25 mouse cellular contexts compared by ENCODE assay signal in the genomic region with DNA sequence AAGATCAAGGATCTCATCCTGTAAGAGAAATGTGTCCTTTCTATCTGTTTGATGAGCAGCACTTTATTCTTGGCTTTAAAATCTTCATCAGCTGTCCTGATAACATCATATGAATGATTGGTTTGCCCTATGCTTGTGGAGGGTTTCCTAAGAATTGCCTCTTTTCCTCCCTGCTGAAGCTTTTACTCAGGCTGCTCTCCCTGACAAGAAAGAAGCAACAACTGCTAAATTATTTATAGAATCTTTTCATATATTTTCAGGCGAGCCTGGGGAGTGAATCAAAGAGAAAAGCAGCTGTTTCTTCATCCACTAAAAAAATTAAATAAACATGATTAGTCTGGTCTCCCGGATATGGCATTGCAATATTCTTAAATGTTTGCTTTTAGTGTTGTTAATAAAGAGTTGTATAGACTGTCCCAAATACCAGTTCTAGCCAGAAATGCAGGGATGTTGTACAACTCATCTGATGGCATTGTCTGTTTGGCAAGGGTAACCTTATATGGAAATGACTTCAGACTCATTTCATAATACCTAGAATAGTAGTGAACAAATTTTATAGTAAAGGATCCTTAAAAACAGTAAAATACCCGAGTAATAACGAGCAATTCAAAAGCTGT.
DNase-seq lines count a peak whose midpoint lies in the region; ATAC-seq and TF ChIP-seq lines count a peak whose summit lies in the region.
"Had no signal": no experiment of that assay in that cellular context is flagged by ENCODE, and none has a peak within 500 bp of the region (broad histone marks: within the 10 kb centered on the region; RNA-seq: fewer than 3 reads in every experiment).

No protein-coding gene starts in this region.

- TF ChIP-seq CTCF in midbrain, postnatal 0 days (IDR thresholded peaks at IDR 0.05): no peak

- no peaks in the 10 kb centered on the region for H3K9me3 ChIP-seq in lung, embryonic 16.5 days (ENCODE audit: control insufficient read depth, low read length)
- H3K9me3 ChIP-seq in midbrain, embryonic 14.5 days (ENCODE audit: control insufficient read depth, low read length): no peaks in the 10 kb centered on the region
- H3K9me3 ChIP-seq in midbrain, postnatal 0 days (ENCODE audit: low read length): no peaks in the 10 kb centered on the region
- H3K9me3 ChIP-seq: embryonic facial prominence, embryonic 15.5 days; forebrain, embryonic 10.5 days; G1E; heart, embryonic 10.5 days; hindbrain, embryonic 13.5 days had no signal

- DNase-seq in frontal cortex, postnatal 14 days (ENCODE audit: low spot score in 2 of 2): no peak
- DNase-seq in lung, postnatal 25 days (ENCODE audit: low spot score): no peak
- DNase-seq in midbrain, embryonic 14.5 days: peak; percentile 40
- no peak for DNase-seq in midbrain, postnatal 0 days (ENCODE audit: low spot score)
- DNase-seq in embryo, embryonic 10.5 days (ENCODE audit: low spot score): no peak
- no peak for DNase-seq in testis, postnatal 10 days (ENCODE audit: low spot score)
- DNase-seq: adrenal gland, postnatal 10 days; B cell, adult 2 months; cerebellum, adult 18-20 months; cerebellum, postnatal 10 days; embryo, embryonic 11 days; gastrocnemius, postnatal 10 days; heart, adult 18-20 months; heart, postnatal 10 days; heart, postnatal 4 days had no signal

- no peaks in the 10 kb centered on the region for H3K27me3 ChIP-seq in lung, embryonic 16.5 days (ENCODE audit: control insufficient read depth, insufficient read depth, low read depth, low read length)
- no peaks in the 10 kb centered on the region for H3K27me3 ChIP-seq in midbrain, embryonic 14.5 days (ENCODE audit: control insufficient read depth, insufficient read depth, low read length)
- no peaks in the 10 kb centered on the region for H3K27me3 ChIP-seq in midbrain, postnatal 0 days (ENCODE audit: insufficient read depth, low read length)
- H3K27me3 ChIP-seq: embryonic facial prominence, embryonic 15.5 days; hindbrain, embryonic 13.5 days had no signal

- no peak overlapping the region for H3K27ac ChIP-seq in lung, embryonic 16.5 days (ENCODE audit: low read length)
- no peak overlapping the region for H3K27ac ChIP-seq in midbrain, embryonic 14.5 days (replicated peaks; ENCODE audit: low read depth, low read length)
- H3K27ac ChIP-seq in midbrain, postnatal 0 days (ENCODE audit: low read depth, low read length): no peak overlapping the region
- H3K27ac ChIP-seq: embryonic facial prominence, embryonic 15.5 days; forebrain, embryonic 10.5 days; heart, embryonic 10.5 days; hindbrain, embryonic 13.5 days had no signal

- no peaks in the 10 kb centered on the region for H3K4me1 ChIP-seq in lung, embryonic 16.5 days (replicated peaks; ENCODE audit: control insufficient read depth, insufficient read depth, low read length)
- no peaks in the 10 kb centered on the region for H3K4me1 ChIP-seq in midbrain, embryonic 14.5 days (ENCODE audit: control insufficient read depth, insufficient read depth, low read length)
- H3K4me1 ChIP-seq in midbrain, postnatal 0 days (ENCODE audit: insufficient read depth, low read length): no peaks in the 10 kb centered on the region
- H3K4me1 ChIP-seq: embryonic facial prominence, embryonic 15.5 days; forebrain, embryonic 10.5 days; heart, embryonic 10.5 days; hindbrain, embryonic 13.5 days had no signal

- H3K36me3 ChIP-seq in lung, embryonic 16.5 days (ENCODE audit: control insufficient read depth, insufficient read depth, low read length): no peaks in the 10 kb centered on the region
- no peaks in the 10 kb centered on the region for H3K36me3 ChIP-seq in midbrain, embryonic 14.5 days (ENCODE audit: control insufficient read depth, insufficient read depth, low read length)
- no peaks in the 10 kb centered on the region for H3K36me3 ChIP-seq in midbrain, postnatal 0 days (ENCODE audit: insufficient read depth, low read length)
- H3K36me3 ChIP-seq: embryonic facial prominence, embryonic 15.5 days; forebrain, embryonic 10.5 days; G1E; heart, embryonic 10.5 days; hindbrain, embryonic 13.5 days had no signal

- no peak overlapping the region for H3K4me3 ChIP-seq in lung, embryonic 16.5 days (ENCODE audit: low read length)
- H3K4me3 ChIP-seq in midbrain, embryonic 14.5 days (replicated peaks; ENCODE audit: low read depth, low read length): no peak overlapping the region
- no peak overlapping the region for H3K4me3 ChIP-seq in midbrain, postnatal 0 days (ENCODE audit: low read depth, low read length)
- H3K4me3 ChIP-seq: embryonic facial prominence, embryonic 15.5 days; erythroblast, embryonic 14.5 days; forebrain, embryonic 10.5 days; heart, embryonic 10.5 days; hindbrain, embryonic 13.5 days had no signal

- peak; percentile 55; the same call in 1 of the 2 replicates for ATAC-seq in frontal cortex, adult (ENCODE audit: low TSS enrichment)
- peak; percentile 76; the same call in 1 of the 2 replicates for ATAC-seq in lung, embryonic 16.5 days (ENCODE audit: low read depth)
- ATAC-seq in midbrain, embryonic 14.5 days (ENCODE audit: low FRiP score, low TSS enrichment): peak; percentile 74; the same call in 1 of the 2 replicates
- no peak for ATAC-seq in midbrain, postnatal 0 days (ENCODE audit: low FRiP score)
- ATAC-seq: CD4-positive, CD25-positive, alpha-beta regulatory T cell, adult 4 months; forebrain, embryonic 14.5 days had no signal

- 41% methylated on average over 4 of the region's 4 CpGs for WGBS in lung, embryonic 16.5 days
- WGBS in midbrain, embryonic 14.5 days: 61% methylated on average over 4 of the region's 4 CpGs
- 48% methylated on average over 4 of the region's 4 CpGs for WGBS in midbrain, postnatal 0 days

- no peak overlapping the region for H3K4me2 ChIP-seq in lung, embryonic 16.5 days (ENCODE audit: low read depth, low read length)
- H3K4me2 ChIP-seq in midbrain, embryonic 14.5 days (ENCODE audit: low read length): no peak overlapping the region
- H3K4me2 ChIP-seq in midbrain, postnatal 0 days (ENCODE audit: low read depth, low read length, poor library complexity, severe bottlenecking): no peak overlapping the region
- H3K4me2 ChIP-seq: embryonic facial prominence, embryonic 15.5 days; hindbrain, embryonic 13.5 days had no signal

- no peak overlapping the region for H3K9ac ChIP-seq in lung, embryonic 16.5 days (ENCODE audit: low read length)
- no peak overlapping the region for H3K9ac ChIP-seq in midbrain, embryonic 14.5 days (replicated peaks; ENCODE audit: low read length)
- H3K9ac ChIP-seq in midbrain, postnatal 0 days (replicated peaks; ENCODE audit: low read length, poor library complexity, severe bottlenecking): no peak overlapping the region
- H3K9ac ChIP-seq: embryonic facial prominence, embryonic 15.5 days; hindbrain, embryonic 13.5 days had no signal
